ENCODE assay signal across 10 mouse cellular contexts in the genomic region with DNA sequence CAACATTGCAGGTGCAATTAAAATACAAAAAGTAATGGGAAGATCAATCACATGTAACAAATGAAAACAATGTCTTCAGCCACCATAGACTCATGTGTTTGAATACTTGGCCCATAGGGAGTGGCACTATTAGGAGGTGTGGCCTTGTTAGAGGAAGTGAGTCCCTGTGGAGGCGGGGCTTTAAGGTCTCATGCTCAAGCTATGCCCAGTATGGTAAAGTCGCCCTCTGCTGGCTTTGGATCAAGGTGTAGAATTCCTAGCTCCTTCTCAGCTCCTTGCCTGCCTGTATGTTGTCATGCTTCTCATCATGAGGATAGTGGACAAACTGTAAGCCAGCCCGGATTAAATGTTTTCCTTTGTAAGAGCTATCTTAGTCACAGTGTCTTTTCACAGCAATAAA. TPM values are rescaled to one million over a fixed set of nuclear protein-coding genes. Genes with fewer than 3 reads are reported as not detected.
A peak's percentile ranks its signal among the peaks of the same experiment; 100 is the strongest.
DNase-seq lines count a peak whose midpoint lies in the region; ATAC-seq and TF ChIP-seq lines count a peak whose summit lies in the region.
"Had no signal": no experiment of that assay in that cellular context is flagged by ENCODE, and none has a peak within 500 bp of the region (broad histone marks: within the 10 kb centered on the region; RNA-seq: fewer than 3 reads in every experiment).

No protein-coding gene starts in this region.

- intact Hi-C loops in heart, postnatal 36 days (cut with DNase I): no loop called here

- peak; percentile 12 for DNase-seq in urinary bladder, postnatal 14 days (ENCODE audit: low spot score)
- no peak for DNase-seq in urinary bladder, adult 2 months (ENCODE audit: low spot score)
- DNase-seq in c-Kit-positive CD71-positive TER-119-negative erythroid progenitor cells, embryonic 14.5 days (ENCODE audit: low read depth): peak; percentile 59
- DNase-seq in liver, embryonic 14.5 days (ENCODE audit: low read depth in 3 of 3, low spot score in 3 of 3): peak; percentile 54 to 62 (median 55)
- peak; percentile 6 for DNase-seq in yolk sac, embryonic 10.5 days (ENCODE audit: low spot score)
- DNase-seq in hindbrain, postnatal 0 days (ENCODE audit: low spot score): no peak
- no peak for DNase-seq in left cerebral cortex, adult 11 months (ENCODE audit: low spot score)
- DNase-seq in heart, postnatal 36 days: no peak

- H3K9ac ChIP-seq in liver, embryonic 14.5 days (replicated peaks): no peak overlapping the region
- no peak overlapping the region for H3K9ac ChIP-seq in hindbrain, postnatal 0 days (replicated peaks; ENCODE audit: low read length)
- H3K9ac ChIP-seq: stomach, embryonic 15.5 days had no signal

- H3K4me1 ChIP-seq in liver, embryonic 14.5 days (replicated peaks; ENCODE audit: control insufficient read depth in 2 of 2, insufficient read depth in 2 of 2, low read length in 1 of 2): no peaks in the 10 kb centered on the region
- no peaks in the 10 kb centered on the region for H3K4me1 ChIP-seq in hindbrain, postnatal 0 days (ENCODE audit: insufficient read depth, low read length)
- H3K4me1 ChIP-seq: stomach, embryonic 15.5 days had no signal

- peak; percentile 68; the same call in 1 of the 2 replicates for ATAC-seq in liver, embryonic 14.5 days (ENCODE audit: insufficient read depth)
- ATAC-seq in hindbrain, postnatal 0 days: no peak

- peak; percentile 58 for TF ChIP-seq CTCF in liver, embryonic 14.5 days (IDR thresholded peaks at IDR 0.05; ENCODE audit: low read depth)
- TF ChIP-seq CTCF in hindbrain, postnatal 0 days (IDR thresholded peaks at IDR 0.05; ENCODE audit: low read depth): no peak

- no peak for TF ChIP-seq EP300 in liver, embryonic 14.5 days (IDR thresholded peaks at IDR 0.05; ENCODE audit: low read depth)

- H3K36me3 ChIP-seq in liver, embryonic 14.5 days (replicated peaks; ENCODE audit: control insufficient read depth, insufficient read depth, low read depth): peaks cover 55% of the 10 kb centered on the region
- peaks cover 57% of the 10 kb centered on the region for H3K36me3 ChIP-seq in hindbrain, postnatal 0 days (ENCODE audit: insufficient read depth, low read length)

- 63% methylated on average over 3 of the region's 3 CpGs for WGBS in liver, embryonic 14.5 days (ENCODE audit: insufficient replicate concordance)
- 90% methylated on average over 3 of the region's 3 CpGs for WGBS in hindbrain, postnatal 0 days

- no peaks in the 10 kb centered on the region for H3K9me3 ChIP-seq in liver, embryonic 14.5 days (ENCODE audit: control insufficient read depth, low read length)
- no peaks in the 10 kb centered on the region for H3K9me3 ChIP-seq in hindbrain, postnatal 0 days (ENCODE audit: low read length)
- H3K9me3 ChIP-seq: stomach, embryonic 15.5 days had no signal

- no peak overlapping the region for H3K4me3 ChIP-seq in liver, embryonic 14.5 days (ENCODE audit: insufficient read depth in 1 of 2, low read depth in 2 of 2, low read length in 2 of 2)
- no peak overlapping the region for H3K4me3 ChIP-seq in hindbrain, postnatal 0 days (ENCODE audit: low read length)
- H3K4me3 ChIP-seq: stomach, embryonic 15.5 days had no signal

- H3K27me3 ChIP-seq in liver, embryonic 14.5 days (ENCODE audit: control insufficient read depth, insufficient read depth, low read length): no peaks in the 10 kb centered on the region
- no peaks in the 10 kb centered on the region for H3K27me3 ChIP-seq in hindbrain, postnatal 0 days (ENCODE audit: insufficient read depth, low read length)
- H3K27me3 ChIP-seq: stomach, embryonic 15.5 days had no signal

- H3K27ac ChIP-seq in liver, embryonic 14.5 days: no peak overlapping the region
- H3K27ac ChIP-seq in hindbrain, postnatal 0 days: no peak overlapping the region
- H3K27ac ChIP-seq: macrophage; stomach, embryonic 15.5 days had no signal

- H3K4me2 ChIP-seq in liver, embryonic 14.5 days (ENCODE audit: low read depth): no peak overlapping the region
- no peak overlapping the region for H3K4me2 ChIP-seq in hindbrain, postnatal 0 days (ENCODE audit: low read depth, low read length)
- H3K4me2 ChIP-seq: stomach, embryonic 15.5 days had no signal

RNA-seq across cellular contexts. Expression of gene Ltn1, which starts 27.4 kb away (rescaled TPM):
- polyA plus RNA-seq in urinary bladder, adult 2 months (2012; rRNA removed): 11.4 and 11.7 TPM in 2 replicates
- 3.2 and 4.6 TPM in 2 replicates for polyA plus RNA-seq in liver, embryonic 14.5 days (2012; rRNA removed)
- polyA plus RNA-seq in liver, embryonic 14.5 days (2014; fragmentation: Nextera tagmentation; extraction: Ambion mirVana): 11.0 and 13.1 TPM in 2 replicates
- 15.4 and 16.2 TPM in 2 replicates for total RNA-seq in hindbrain, postnatal 0 days (2014; rRNA removed)
- 18.2 and 19.0 TPM in 2 replicates for polyA plus RNA-seq in hindbrain, postnatal 0 days (2015; fragmentation: Nextera tagmentation; extraction: Ambion mirVana)
- total RNA-seq in heart, postnatal 36 days (2021): 10 to 100 TPM; 22.2 to 23.7 TPM

RNA-seq across cellular contexts. Expression of gene Rwdd2b, which starts 35.4 kb away (rescaled TPM):
- 4.4 and 4.6 TPM in 2 replicates for polyA plus RNA-seq in urinary bladder, adult 2 months (2012; rRNA removed)
- polyA plus RNA-seq in liver, embryonic 14.5 days (2012; rRNA removed): 2.4 and 2.7 TPM in 2 replicates
- polyA plus RNA-seq in liver, embryonic 14.5 days (2014; fragmentation: Nextera tagmentation; extraction: Ambion mirVana): 4.1 and 4.5 TPM in 2 replicates
- 3.8 and 9.4 TPM in 2 replicates for total RNA-seq in hindbrain, postnatal 0 days (2014; rRNA removed)
- 15.9 and 16.8 TPM in 2 replicates for polyA plus RNA-seq in hindbrain, postnatal 0 days (2015; fragmentation: Nextera tagmentation; extraction: Ambion mirVana)
- 1 to 10 TPM; 4.8 to 6.2 TPM for total RNA-seq in heart, postnatal 36 days (2021)

RNA-seq across cellular contexts. Expression of gene Usp16, which starts 49.5 kb away (rescaled TPM):
- polyA plus RNA-seq in urinary bladder, adult 2 months (2012; rRNA removed): 39.5 and 47.9 TPM in 2 replicates
- 9.4 and 16.4 TPM in 2 replicates for polyA plus RNA-seq in liver, embryonic 14.5 days (2012; rRNA removed)
- polyA plus RNA-seq in liver, embryonic 14.5 days (2014; fragmentation: Nextera tagmentation; extraction: Ambion mirVana): 21.5 and 22.2 TPM in 2 replicates
- 15.6 and 32.2 TPM in 2 replicates for total RNA-seq in hindbrain, postnatal 0 days (2014; rRNA removed)
- polyA plus RNA-seq in hindbrain, postnatal 0 days (2015; fragmentation: Nextera tagmentation; extraction: Ambion mirVana): 42.9 and 43.3 TPM in 2 replicates
- 10 to 100 TPM; 36.4 to 38.7 TPM for total RNA-seq in heart, postnatal 36 days (2021)

RNA-seq across cellular contexts. Expression of gene N6amt1, which starts 51.0 kb away (rescaled TPM):
- polyA plus RNA-seq in urinary bladder, adult 2 months (2012; rRNA removed): 23.4 and 27.6 TPM in 2 replicates
- 3.5 and 5.5 TPM in 2 replicates for polyA plus RNA-seq in liver, embryonic 14.5 days (2012; rRNA removed)
- polyA plus RNA-seq in liver, embryonic 14.5 days (2014; fragmentation: Nextera tagmentation; extraction: Ambion mirVana): 5.4 TPM in 2 replicates
- total RNA-seq in hindbrain, postnatal 0 days (2014; rRNA removed): 7.8 and 10.0 TPM in 2 replicates
- polyA plus RNA-seq in hindbrain, postnatal 0 days (2015; fragmentation: Nextera tagmentation; extraction: Ambion mirVana): 33.8 and 34.6 TPM in 2 replicates
- 10 to 100 TPM; 17.4 to 21.8 TPM for total RNA-seq in heart, postnatal 36 days (2021)

Comparison
In these comparisons a context has a peak if more than half of its experiments do, and no peak if none do; other contexts are left out.
1. DNase-seq: peak in urinary bladder, postnatal 14 days (single experiment), c-Kit-positive CD71-positive TER-119-negative erythroid progenitor cells, embryonic 14.5 days (single experiment), liver, embryonic 14.5 days (3 of 3) and yolk sac, embryonic 10.5 days (single experiment); none in urinary bladder, adult 2 months (single experiment), hindbrain, postnatal 0 days (single experiment), left cerebral cortex, adult 11 months (single experiment) and heart, postnatal 36 days (0 of 2).